Mouse (Mus musculus): ENCODE results near the gene Nipal4.

The Nipal4 gene

DNA sequence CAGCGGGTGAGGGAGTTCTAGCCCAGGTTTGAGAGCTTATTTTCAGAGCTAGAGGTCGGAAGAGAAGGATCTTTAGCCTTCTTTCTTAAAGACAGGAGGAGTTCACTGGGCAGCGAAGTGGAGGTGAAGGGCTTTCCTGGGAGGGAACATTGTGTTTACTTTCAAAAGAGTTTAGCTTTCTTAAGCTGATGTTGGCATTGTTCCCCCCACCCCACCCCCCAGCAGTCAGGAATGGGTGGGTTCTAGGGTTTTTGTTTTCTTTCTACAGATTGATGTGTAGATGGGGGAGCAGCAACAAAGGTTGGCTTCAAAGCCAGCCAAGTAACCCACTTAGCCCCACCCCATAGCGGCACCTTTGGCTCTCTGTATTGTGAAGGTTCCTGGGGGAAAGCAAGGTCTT, 51.3 kb downstream of the Nipal4 start:
- DNase-seq (ENCODE audit: low spot score) = no peak

DNA sequence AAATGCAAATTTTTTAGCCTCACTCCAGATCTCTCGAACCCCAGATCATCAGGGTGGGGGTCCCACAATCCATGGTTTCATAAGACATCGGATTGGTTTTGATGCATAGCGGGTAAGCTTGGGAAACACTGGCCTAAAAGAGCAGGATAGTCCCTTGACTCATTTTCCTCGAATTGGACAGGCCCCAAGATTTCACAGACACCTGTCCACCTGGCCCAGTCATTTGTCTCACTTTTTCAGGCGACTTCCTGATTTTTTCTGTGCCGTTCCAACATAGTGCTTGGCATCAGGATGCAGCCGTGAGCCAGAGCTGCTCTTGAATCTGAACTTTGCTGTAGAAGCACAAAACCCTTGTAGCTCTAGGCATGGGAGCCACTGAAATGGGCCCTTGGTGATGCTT, 52.1 kb downstream of the Nipal4 start:
- DNase-seq (ENCODE audit: low spot score) = no peak

DNA sequence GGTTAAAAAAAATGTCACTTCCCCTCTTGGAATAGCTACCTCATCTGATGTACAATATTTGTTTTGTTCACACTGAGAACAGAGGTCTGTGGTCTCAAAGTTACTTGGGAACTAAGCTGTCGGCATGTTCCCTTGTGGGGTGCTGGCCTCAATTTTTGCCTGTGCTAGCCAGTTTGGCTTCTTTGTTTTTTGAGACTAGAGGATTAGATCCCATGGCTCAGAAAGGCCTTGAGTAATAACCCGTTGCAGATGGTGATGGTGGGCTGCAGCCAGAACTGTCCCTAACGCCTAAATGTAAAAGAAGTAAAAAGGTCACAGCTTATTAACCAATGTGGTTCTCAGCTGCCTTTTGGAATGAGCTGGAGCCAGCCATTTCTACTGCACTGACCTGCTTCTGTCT, 53.1 kb downstream of the Nipal4 start:
- DNase-seq (ENCODE audit: low spot score) = no peak

DNA sequence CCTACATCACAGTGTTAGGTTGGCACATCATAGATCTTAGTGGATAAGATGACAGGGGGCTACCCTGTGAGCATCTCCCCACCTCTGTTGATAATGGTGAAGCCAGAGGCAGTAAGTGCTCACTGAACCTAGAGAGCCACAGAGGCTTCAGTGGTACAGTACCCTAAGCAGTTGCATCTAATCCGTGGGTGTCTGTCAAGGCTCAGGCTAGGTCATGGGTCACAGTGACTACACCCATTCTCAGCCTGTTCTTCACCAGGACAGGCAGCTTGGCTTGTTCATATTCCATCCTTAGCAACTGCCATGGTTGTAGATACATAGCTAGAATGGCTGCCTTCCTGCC, 55.4 kb downstream of the Nipal4 start:
- DNase-seq (ENCODE audit: low spot score) = no peak

DNA sequence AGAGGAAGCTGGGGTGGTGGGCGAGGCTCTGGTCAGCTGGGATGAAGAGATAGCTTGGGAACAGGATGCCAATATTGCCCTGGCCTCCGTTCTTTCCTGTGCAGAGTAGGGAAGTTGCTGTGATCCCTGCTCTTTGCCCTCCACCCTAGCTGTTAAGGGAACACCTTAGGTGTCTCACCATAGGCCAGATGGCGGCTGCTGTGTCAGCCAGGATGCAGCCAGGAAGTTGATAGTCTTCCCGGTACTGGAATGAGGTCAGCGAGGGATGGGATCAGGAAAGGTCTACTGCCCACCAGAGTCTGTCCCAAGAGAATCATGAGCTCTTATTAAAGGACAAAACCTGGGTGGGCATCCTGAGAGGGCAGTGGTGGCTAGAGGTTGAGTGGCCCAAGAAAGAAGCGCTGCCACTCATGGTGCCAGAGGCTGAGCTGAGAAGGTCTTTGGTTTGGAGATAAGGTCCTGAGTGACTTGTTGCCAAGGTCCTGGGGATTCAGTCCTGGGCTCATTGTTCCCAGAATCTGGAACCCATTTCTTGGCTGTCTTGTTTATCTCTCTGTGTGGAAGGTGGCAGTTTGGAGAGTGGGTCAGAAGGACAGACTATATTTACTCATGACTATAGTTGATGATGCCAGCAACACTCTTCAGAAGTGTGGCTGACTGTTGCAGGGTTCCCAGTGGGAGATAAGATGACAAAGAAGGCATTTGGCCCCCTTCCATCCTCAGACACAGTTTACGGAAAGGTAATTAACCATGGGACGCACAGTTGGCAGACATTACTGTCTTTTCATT, 56.0 kb downstream of the Nipal4 start:
- DNase-seq (ENCODE audit: low spot score) = no peak

DNA sequence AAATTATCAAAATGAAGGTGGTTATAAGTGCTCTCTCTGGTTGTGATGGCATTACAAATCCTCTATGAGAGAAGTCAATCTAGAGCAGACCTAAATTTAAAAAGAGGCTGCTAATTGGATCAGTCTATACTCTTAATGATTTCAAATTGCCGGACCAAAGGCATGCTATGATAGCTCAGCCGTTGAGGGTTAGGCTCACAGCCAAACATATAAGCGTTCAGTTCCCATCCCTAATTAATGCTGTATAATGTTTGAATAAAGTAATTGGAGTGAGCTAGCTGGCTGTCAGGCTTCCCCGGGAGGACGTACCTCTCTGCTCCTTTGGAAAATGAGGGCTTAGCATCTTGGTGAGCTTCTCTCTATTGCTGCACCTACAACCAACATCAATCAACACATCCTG, 57.1 kb downstream of the Nipal4 start:
- DNase-seq (ENCODE audit: low spot score) = no peak

DNA sequence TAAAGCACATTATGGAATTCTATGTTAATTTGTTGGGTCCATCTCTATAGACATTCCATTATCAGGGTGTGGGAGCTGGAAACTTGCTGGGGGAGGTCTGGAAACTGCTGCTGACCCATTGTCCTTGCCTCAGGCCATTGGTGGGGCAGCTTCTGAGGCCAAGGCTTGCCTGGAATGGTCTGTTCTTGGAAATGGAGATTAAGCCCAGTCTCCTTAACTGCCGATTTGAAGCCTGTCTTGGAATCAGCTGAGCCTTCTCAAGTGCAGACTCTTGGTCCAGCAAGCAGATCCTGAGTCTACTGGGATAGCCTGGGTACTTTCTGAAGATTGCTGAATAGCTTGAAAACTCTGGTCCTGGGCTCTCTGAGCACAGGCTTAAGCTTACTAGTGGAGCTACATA, 59.3 kb downstream of the Nipal4 start:
- no peak for DNase-seq (ENCODE audit: low spot score)

DNA sequence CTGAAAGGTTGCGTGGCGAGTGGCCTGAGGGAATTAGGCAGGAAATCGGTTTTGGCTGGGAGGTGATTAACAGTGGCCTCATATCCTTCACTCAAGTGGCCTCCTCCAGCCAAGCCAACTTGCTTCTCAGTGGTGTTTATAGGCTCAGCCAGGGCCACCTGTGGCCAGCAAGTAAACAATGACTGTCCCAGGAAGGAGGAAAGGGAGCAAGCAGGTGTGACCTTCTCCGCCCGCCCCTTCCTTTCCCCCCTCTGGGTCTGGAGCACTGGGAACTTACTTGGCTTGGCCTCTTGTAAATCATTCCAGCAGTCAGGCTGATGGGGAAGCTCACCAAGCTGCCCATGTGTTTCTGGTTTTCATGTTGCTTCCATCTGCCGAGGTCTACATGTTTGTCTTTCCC, 64.2 kb downstream of the Nipal4 start:
- DNase-seq (ENCODE audit: low spot score) = no peak
